Mouse (Mus musculus): ENCODE results near the gene Smyd3.

GRCm38 (mm10) chr1:179357111-179357510, 160.7 kb downstream of the Smyd3 start:
- TF ChIP-seq POLR2A (IDR thresholded peaks at IDR 0.05; ENCODE audit: borderline replicate concordance, low read depth, low read length) (no peak), CTCF (IDR thresholded peaks at IDR 0.05; ENCODE audit: low read depth, low read length) (no peak)

Measured in bone marrow macrophage, adult 2 months (primary cell).